Mouse (Mus musculus): ENCODE measurements around the gene Olfr239.
"Not testable (repeated sequence)": the region's sequence is repeated elsewhere in the genome, so short reads cannot be mapped to it uniquely, and the experiment has no call there.

The Olfr239 gene

DNA sequence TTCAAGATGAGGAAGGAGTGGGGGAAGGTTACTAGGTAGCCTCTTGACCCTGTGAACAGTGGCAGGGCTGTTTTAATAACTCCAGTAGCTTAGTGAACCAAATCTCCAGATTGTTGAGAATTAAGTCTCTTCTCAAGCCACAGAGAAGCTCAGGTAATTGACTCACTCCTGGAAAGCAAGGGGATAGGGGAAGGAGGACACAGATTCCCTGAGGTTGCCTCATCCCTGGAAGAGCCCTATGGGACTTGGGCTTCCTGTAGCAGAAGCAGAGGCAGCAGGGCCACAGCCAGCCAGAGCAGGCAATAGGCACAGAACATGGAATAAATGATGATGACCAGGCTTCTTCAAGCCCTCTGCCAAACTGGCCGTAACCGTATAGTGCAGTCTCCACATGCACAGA lies at the start of gene Olfr239:
TSS of gene Olfr239 (plus strand) at position 301 of the 400 bp plus-strand sequence.
- not testable (repeated sequence) for DNase-seq (ENCODE audit: low spot score in 2 of 2)

GRCm38 (mm10) chr17:33168147-33168546 lies 23.0 kb upstream of the Olfr239 start, which contains the start of gene Olfr55:
Gene Olfr55, plus strand, starts transcription at chr17:33168447.
- not testable (repeated sequence) for DNase-seq (ENCODE audit: low spot score in 2 of 2)

GRCm38 (mm10) chr17:33221590-33221989 lies 30.5 kb downstream of the Olfr239 start, which contains the start of gene Olfr1564:
Gene Olfr1564, minus strand, starts transcription at chr17:33221690.
- DNase-seq (ENCODE audit: low spot score in 2 of 2), result no peak

DNA sequence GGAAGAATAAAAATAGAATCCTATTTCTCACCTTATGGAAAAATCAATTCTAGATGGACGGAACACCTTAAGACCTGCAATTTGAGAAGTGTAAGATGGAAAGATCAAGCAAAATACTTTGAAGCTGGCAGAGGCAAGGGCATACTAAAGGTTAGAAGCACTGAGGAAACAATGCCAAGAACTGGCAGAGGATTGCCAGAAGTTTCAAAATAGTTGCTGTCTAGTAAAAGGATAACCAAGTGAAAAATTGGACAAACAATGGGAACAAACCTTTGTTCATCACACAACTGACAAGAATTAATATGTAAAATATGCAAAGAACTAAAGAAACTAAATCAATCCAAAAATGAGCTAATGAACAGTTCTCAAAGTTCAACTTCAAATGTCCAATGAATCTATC lies 45.5 kb downstream of the Olfr239 start:
- not testable (repeated sequence) for DNase-seq (ENCODE audit: low spot score in 2 of 2)
